Mouse (Mus musculus) forebrain, postnatal 0 days (tissue): ENCODE results near the gene Fbxw15. TPM values are rescaled to one million over a fixed set of nuclear protein-coding genes. Genes with fewer than 3 reads are reported as not detected.

ENCODE experiments used
- ATAC-seq: fragments of 200-750 bp; cut with Nextera tagmentation; 2 replicates; pipeline ENCODE4 v1.8.0; 2017; ENCODE audit warnings: mild to moderate bottlenecking, moderate library complexity
- DNase-seq: peaks from one replicate; pipeline ENCODE4 v3.0.0-alpha.2; 2015
- H3K27ac ChIP-seq: fragments of 300-500 bp; sonication (generic); 2 replicates; pipeline ENCODE4 v1.5.1; 2014; ENCODE audit warnings: low read depth, mild to moderate bottlenecking, antibody characterized with exemption, low read length, moderate library complexity, mixed read lengths
- H3K27me3 ChIP-seq: fragments of 300-500 bp; sonication (generic); 2 replicates; pipeline ENCODE4 v1.6.1; 2014; ENCODE audit warnings: mild to moderate bottlenecking, low read length, mixed read lengths; ENCODE audit not compliant: insufficient read depth
- H3K36me3 ChIP-seq: fragments of 300-500 bp; sonication (generic); 2 replicates; pipeline ENCODE4 v1.6.1; 2014; ENCODE audit warnings: mild to moderate bottlenecking, moderate library complexity; ENCODE audit not compliant: insufficient read depth
- H3K4me1 ChIP-seq: fragments of 300-500 bp; sonication (generic); 2 replicates; pipeline ENCODE4 v1.6.1; 2014; ENCODE audit warnings: antibody characterized with exemption; ENCODE audit not compliant: insufficient read depth
- H3K4me2 ChIP-seq: fragments of 300-500 bp; sonication (generic); 2 replicates; pipeline ENCODE4 v1.6.1; 2014; ENCODE audit warnings: low read depth, mild to moderate bottlenecking, moderate library complexity
- H3K4me3 ChIP-seq: fragments of 300-500 bp; sonication (generic); 2 replicates; pipeline ENCODE4 v1.5.1; 2014; ENCODE audit warnings: low read depth, low read length, mixed read lengths
- H3K9ac ChIP-seq: fragments of 300-500 bp; sonication (generic); 2 replicates; pipeline ENCODE4 v1.6.1; 2014; ENCODE audit warnings: mild to moderate bottlenecking
- H3K9me3 ChIP-seq: fragments of 300-500 bp; sonication (generic); 2 replicates; pipeline ENCODE4 v1.6.1; 2016; ENCODE audit warnings: low read length
- CTCF ChIP-seq: sonication (generic); IDR thresholded peaks from 2 replicates; pipeline ENCODE4 v1.5.1; 2016; ENCODE audit warnings: antibody characterized with exemption, control low read depth, low read depth
- WGBS: fragments of 180-500 bp; shearing (Covaris S2); extraction: QIAGEN DNeasy Blood & Tissue Kit; methylation state at CpG from one replicate; pipeline ENCODE4 v1.1.7; 2014; 5-methylcytosine and 5-hydroxymethylcytosine counted together
- polyA plus RNA-seq: library from polyadenylated mRNA; unstranded; fragments of >200 nt; fragmentation: Nextera tagmentation; extraction: Ambion mirVana; gene quantifications from 2 replicates; pipeline ENCODE4 v1.2.1, GENCODE M21; 2015
- total RNA-seq: library from RNA; depleted of rRNA; stranded (reverse); fragments of >200 nt; gene quantifications from 2 replicates; pipeline ENCODE4 v1.2.3, GENCODE M21; 2014; rRNA removed

Gene Fbxw15
- total and polyA plus RNA-seq, 2 experiments from 2014 or later, result 0.71 TPM; not detected in 1

GRCm38 (mm10) chr9:109523385-109524064 is 44.5 kb downstream of the Fbxw15 start:
- DNase-seq (no peak), ATAC-seq (no peak)
- no peak overlapping the region for H3K27ac ChIP-seq
- no peak overlapping the region for H3K4me2 ChIP-seq
- H3K9me3 ChIP-seq, result no peaks in the 10 kb centered on the region
- H3K4me1 ChIP-seq, result no peaks in the 10 kb centered on the region
- no peaks in the 10 kb centered on the region for H3K36me3 ChIP-seq
- TF ChIP-seq CTCF, result no peak
- WGBS, result 77% methylated on average over 5 of the region's 5 CpGs
- no peaks in the 10 kb centered on the region for H3K27me3 ChIP-seq
- H3K9ac ChIP-seq, result no peak overlapping the region
- no peak overlapping the region for H3K4me3 ChIP-seq

Other genes with a start within 250 kb of the Fbxw15 start
- not detected in 2 replicates for gene Fbxw28, start 228.6 kb downstream of the Fbxw15 start, total RNA-seq
- gene Fbxw28, start 228.6 kb downstream of the Fbxw15 start, polyA plus RNA-seq, result not detected in 2 replicates
- gene Fbxw22, start 164.0 kb downstream of the Fbxw15 start, total RNA-seq, result not detected in 2 replicates
- gene Fbxw22, start 164.0 kb downstream of the Fbxw15 start, polyA plus RNA-seq, result not detected in 2 replicates
- gene Fbxw16, start 119.1 kb downstream of the Fbxw15 start, total RNA-seq, result not detected in 2 replicates
- not detected in 2 replicates for gene Fbxw16, start 119.1 kb downstream of the Fbxw15 start, polyA plus RNA-seq
- not detected in 2 replicates for gene Fbxw19, start 72.4 kb downstream of the Fbxw15 start, total RNA-seq
- not detected in 2 replicates for gene Fbxw19, start 72.4 kb downstream of the Fbxw15 start, polyA plus RNA-seq
- gene Fbxw24, start 57.8 kb upstream of the Fbxw15 start, total RNA-seq, result 0.19 TPM in 1 of 2 replicates, not detected in the other
- not detected in 2 replicates for gene Fbxw24, start 57.8 kb upstream of the Fbxw15 start, polyA plus RNA-seq
- not detected in 2 replicates for gene Fbxw25, start 96.4 kb upstream of the Fbxw15 start, total RNA-seq
- not detected in 2 replicates for gene Fbxw25, start 96.4 kb upstream of the Fbxw15 start, polyA plus RNA-seq
- gene Fbxw18, start 134.4 kb upstream of the Fbxw15 start, total RNA-seq, result not detected in 2 replicates
- gene Fbxw18, start 134.4 kb upstream of the Fbxw15 start, polyA plus RNA-seq, result not detected in 2 replicates
- gene Fbxw26, start 177.8 kb upstream of the Fbxw15 start, total RNA-seq, result not detected in 2 replicates
- gene Fbxw26, start 177.8 kb upstream of the Fbxw15 start, polyA plus RNA-seq, result not detected in 2 replicates
- gene Fbxw27, start 222.4 kb upstream of the Fbxw15 start, total RNA-seq, result not detected in 2 replicates
- not detected in 2 replicates for gene Fbxw27, start 222.4 kb upstream of the Fbxw15 start, polyA plus RNA-seq
- gene Spink8, start 244.0 kb upstream of the Fbxw15 start, total RNA-seq, result not detected in 2 replicates
- gene Spink8, start 244.0 kb upstream of the Fbxw15 start, polyA plus RNA-seq, result 0.69 TPM in 2 replicates